Mouse (Mus musculus) MEL (cell line): ENCODE results near the gene Zic2. TPM values are rescaled to one million over a fixed set of nuclear protein-coding genes. Genes with fewer than 3 reads are reported as not detected.

Experiments
- DNase-seq: peaks from one replicate; pipeline ENCODE4 v3.0.0; 2011; ENCODE audit warnings: low read depth, low spot score
- H3K27ac ChIP-seq: 2 replicates; pipeline ENCODE4 v1.5.1; 2012; ENCODE audit warnings: low read depth, mild to moderate bottlenecking, control low read depth, low read length, moderate library complexity; ENCODE audit not compliant: control insufficient read depth
- H3K27me3 ChIP-seq, 2 experiments: fragments of 150-350 bp in 1 of 2; sonication (generic) in 1 of 2; 2 replicates each; pipeline ENCODE4 v1.6.1; 2012; ENCODE audit warnings: low read length in 2 of 2, mild to moderate bottlenecking in 2 of 2, improper control_type of control experiment in 1 of 2, moderate library complexity in 1 of 2; ENCODE audit not compliant: insufficient read depth in 2 of 2, control insufficient read depth in 1 of 2
- H3K36me3 ChIP-seq, 2 experiments: 2 replicates each; pipeline ENCODE4 v1.6.1; 2012 to 2014; ENCODE audit warnings: low read length in 2 of 2, improper control_type of control experiment in 1 of 2, inconsistent platforms in 1 of 2, mild to moderate bottlenecking in 1 of 2; ENCODE audit not compliant: insufficient read depth in 2 of 2, control insufficient read depth in 1 of 2
- H3K4me1 ChIP-seq, 2 experiments: fragments of 150-350 bp in 1 of 2; sonication (generic) in 1 of 2; 2 replicates each; pipeline ENCODE4 v1.6.1; 2012; ENCODE audit warnings: low read length in 2 of 2, improper control_type of control experiment in 1 of 2, mild to moderate bottlenecking in 1 of 2; ENCODE audit not compliant: insufficient read depth in 2 of 2, control insufficient read depth in 1 of 2
- H3K4me3 ChIP-seq, 2 experiments: fragments of 150-350 bp in 1 of 2; sonication (generic) in 1 of 2; 2 replicates each; pipeline ENCODE4 v1.5.1; 2012; ENCODE audit warnings: low read depth in 2 of 2, low read length in 2 of 2, mild to moderate bottlenecking in 2 of 2, moderate library complexity in 2 of 2, control low read depth in 1 of 2, improper control_type of control experiment in 1 of 2; ENCODE audit not compliant: control insufficient read depth in 1 of 2, insufficient read depth in 1 of 2
- H3K79me2 ChIP-seq: 2 replicates; pipeline ENCODE4 v1.6.1; 2012; ENCODE audit warnings: mild to moderate bottlenecking, low read length, moderate library complexity; ENCODE audit not compliant: control insufficient read depth, poor library complexity, insufficient read depth
- H3K9ac ChIP-seq: 2 replicates; pipeline ENCODE4 v1.6.1; 2012; ENCODE audit warnings: low read depth, mild to moderate bottlenecking, control low read depth, low read length, moderate library complexity; ENCODE audit not compliant: control insufficient read depth, poor library complexity, severe bottlenecking
- H3K9me3 ChIP-seq: fragments of 150-350 bp; sonication (generic); replicated peaks from 2 replicates; pipeline ENCODE4 v1.6.1; 2012; ENCODE audit warnings: mild to moderate bottlenecking, low read length, improper control_type of control experiment, moderate library complexity; ENCODE audit not compliant: insufficient read depth
- BHLHE40 ChIP-seq: IDR thresholded peaks from 2 replicates; pipeline ENCODE4 v1.6.1; 2012; ENCODE audit warnings: low read depth, mild to moderate bottlenecking, inconsistent platforms, low read length, improper control_type of control experiment, borderline replicate concordance
- CHD2 ChIP-seq: IDR thresholded peaks from 2 replicates; pipeline ENCODE4 v1.6.1; 2011; ENCODE audit warnings: low read length, improper control_type of control experiment
- CTCF ChIP-seq, 3 experiments: IDR thresholded peaks in 2 of 3; conservative IDR thresholded peaks in 1 of 3; 2 replicates each; pipeline ENCODE4 v1.5.1; 2011 to 2012; ENCODE audit warnings: low read length in 3 of 3, low read depth in 2 of 3, mild to moderate bottlenecking in 2 of 3, improper control_type of control experiment in 1 of 3, inconsistent platforms in 1 of 3, mixed read lengths in 1 of 3, moderate library complexity in 1 of 3; ENCODE audit not compliant: control insufficient read depth in 1 of 3, insufficient read depth in 1 of 3, poor library complexity in 1 of 3, severe bottlenecking in 1 of 3
- E2F4 ChIP-seq: IDR thresholded peaks from 2 replicates; pipeline ENCODE4 v1.6.1; 2011; ENCODE audit warnings: low read depth, low read length, improper control_type of control experiment, borderline replicate concordance
- ELF1 ChIP-seq: IDR thresholded peaks from 2 replicates; pipeline ENCODE4 v1.6.1; 2014; ENCODE audit warnings: low read depth, mild to moderate bottlenecking, inconsistent platforms, low read length, improper control_type of control experiment, moderate library complexity
- ETS1 ChIP-seq: IDR thresholded peaks from 2 replicates; pipeline ENCODE4 v1.6.1; 2012; ENCODE audit warnings: low read depth, mild to moderate bottlenecking, inconsistent platforms, low read length, improper control_type of control experiment, moderate library complexity
- GABPA ChIP-seq: IDR thresholded peaks from 2 replicates; pipeline ENCODE4 v1.6.1; 2012; ENCODE audit warnings: low read depth, mild to moderate bottlenecking, inconsistent platforms, low read length, improper control_type of control experiment, moderate library complexity
- GATA1 ChIP-seq: IDR thresholded peaks from 2 replicates; pipeline ENCODE4 v1.6.1; 2011; ENCODE audit warnings: low read depth, low read length, improper control_type of control experiment
- HCFC1 ChIP-seq: IDR thresholded peaks from 2 replicates; pipeline ENCODE4 v1.6.1; 2012; ENCODE audit warnings: low read depth, mild to moderate bottlenecking, inconsistent platforms, low read length, improper control_type of control experiment, moderate library complexity
- JUND ChIP-seq: IDR thresholded peaks from 2 replicates; pipeline ENCODE4 v1.6.1; 2011; ENCODE audit warnings: low read depth, mild to moderate bottlenecking, improper control_type of control experiment, low read length
- KAT2A ChIP-seq: conservative IDR thresholded peaks from 2 replicates; pipeline ENCODE4 v1.6.1; 2012; ENCODE audit warnings: low read depth, low read length, improper control_type of control experiment, inconsistent platforms
- MAFK ChIP-seq: IDR thresholded peaks from 2 replicates; pipeline ENCODE4 v1.6.1; 2011; ENCODE audit warnings: low read depth, mild to moderate bottlenecking, low read length, improper control_type of control experiment, borderline replicate concordance
- MAX ChIP-seq: IDR thresholded peaks from 2 replicates; pipeline ENCODE4 v1.6.1; 2011; ENCODE audit warnings: low read length, improper control_type of control experiment
- MAZ ChIP-seq: IDR thresholded peaks from 2 replicates; pipeline ENCODE4 v1.6.1; 2012; ENCODE audit warnings: low read depth, mild to moderate bottlenecking, inconsistent platforms, low read length, improper control_type of control experiment
- MEF2A ChIP-seq: IDR thresholded peaks from 2 replicates; pipeline ENCODE4 v1.6.1; 2014; ENCODE audit warnings: low read depth, mild to moderate bottlenecking, inconsistent platforms, low read length, improper control_type of control experiment; ENCODE audit not compliant: poor library complexity, insufficient replicate concordance, severe bottlenecking; ENCODE audit errors: extremely low read depth
- MXI1 ChIP-seq: IDR thresholded peaks from 2 replicates; pipeline ENCODE4 v1.6.1; 2011; ENCODE audit warnings: mild to moderate bottlenecking, low read depth, low read length, improper control_type of control experiment
- MYB ChIP-seq: IDR thresholded peaks from 2 replicates; pipeline ENCODE4 v1.6.1; 2011; ENCODE audit warnings: mild to moderate bottlenecking, low read depth, low read length, improper control_type of control experiment
- MYC ChIP-seq: IDR thresholded peaks from 2 replicates; pipeline ENCODE4 v1.6.1; 2011; ENCODE audit warnings: low read depth, mild to moderate bottlenecking, low read length, improper control_type of control experiment, moderate library complexity
- NELFE ChIP-seq: IDR thresholded peaks from 2 replicates; pipeline ENCODE4 v1.6.1; 2011; ENCODE audit warnings: low read depth, low read length, improper control_type of control experiment
- NRF1 ChIP-seq: IDR thresholded peaks from 2 replicates; pipeline ENCODE4 v1.6.1; 2014; ENCODE audit warnings: low read depth, mild to moderate bottlenecking, inconsistent platforms, low read length, improper control_type of control experiment, moderate library complexity; ENCODE audit not compliant: poor library complexity, insufficient read depth, severe bottlenecking
- POLR2A ChIP-seq, 2 experiments: IDR thresholded peaks; 2 replicates each; pipeline ENCODE4 v1.6.1; 2011 to 2012; ENCODE audit warnings: low read length in 2 of 2, mild to moderate bottlenecking in 2 of 2, control low read depth in 1 of 2, improper control_type of control experiment in 1 of 2, low read depth in 1 of 2, moderate library complexity in 1 of 2; ENCODE audit not compliant: control insufficient read depth in 1 of 2, insufficient read depth in 1 of 2, poor library complexity in 1 of 2
- POLR2AphosphoS2 ChIP-seq: IDR thresholded peaks from 2 replicates; pipeline ENCODE4 v1.6.1; 2011; ENCODE audit warnings: low read length, improper control_type of control experiment
- POLR2AphosphoS5 ChIP-seq: IDR thresholded peaks from 2 replicates; pipeline ENCODE4 v1.6.1; 2012; ENCODE audit warnings: low read depth, borderline replicate concordance, mild to moderate bottlenecking, inconsistent platforms, low read length, moderate library complexity, mixed read lengths
- RCOR1 ChIP-seq: IDR thresholded peaks from 2 replicates; pipeline ENCODE4 v1.6.1; 2012; ENCODE audit warnings: low read depth, mild to moderate bottlenecking, inconsistent platforms, low read length, improper control_type of control experiment
- SIN3A ChIP-seq: IDR thresholded peaks from 2 replicates; pipeline ENCODE4 v1.6.1; 2012; ENCODE audit warnings: low read length, improper control_type of control experiment, inconsistent platforms
- SMC3 ChIP-seq: IDR thresholded peaks from 2 replicates; pipeline ENCODE4 v1.6.1; 2011; ENCODE audit warnings: low read depth, low read length, improper control_type of control experiment
- TAL1 ChIP-seq: IDR thresholded peaks from 2 replicates; pipeline ENCODE4 v1.6.1; 2012; ENCODE audit warnings: mild to moderate bottlenecking, inconsistent platforms, low read length, moderate library complexity, mixed read lengths
- TBP ChIP-seq: IDR thresholded peaks from 2 replicates; pipeline ENCODE4 v1.8.0; 2011; ENCODE audit warnings: low read depth, low read length, improper control_type of control experiment
- UBTF ChIP-seq: IDR thresholded peaks from 2 replicates; pipeline ENCODE4 v1.6.1; 2012; ENCODE audit warnings: low read depth, mild to moderate bottlenecking, inconsistent platforms, low read length, improper control_type of control experiment, moderate library complexity, borderline replicate concordance; ENCODE audit not compliant: insufficient read depth
- USF1 ChIP-seq: IDR thresholded peaks from 2 replicates; pipeline ENCODE4 v1.6.1; 2014; ENCODE audit warnings: low read depth, mild to moderate bottlenecking, inconsistent platforms, low read length, improper control_type of control experiment, moderate library complexity
- USF2 ChIP-seq, 2 experiments: IDR thresholded peaks; 2 replicates each; pipeline ENCODE4 v1.6.1; 2011 to 2012; ENCODE audit warnings: improper control_type of control experiment in 2 of 2, low read length in 2 of 2, borderline replicate concordance in 1 of 2, inconsistent platforms in 1 of 2, low read depth in 1 of 2, mild to moderate bottlenecking in 1 of 2; ENCODE audit not compliant: insufficient read depth in 1 of 2
- ZC3H11A ChIP-seq: IDR thresholded peaks from 2 replicates; pipeline ENCODE4 v1.6.1; 2012; ENCODE audit warnings: low read depth, mild to moderate bottlenecking, inconsistent platforms, low read length, improper control_type of control experiment
- ZMIZ1 ChIP-seq: IDR thresholded peaks from 2 replicates; pipeline ENCODE4 v1.6.1; 2012; ENCODE audit warnings: low read depth, mild to moderate bottlenecking, inconsistent platforms, low read length, improper control_type of control experiment, moderate library complexity
- ZNF384 ChIP-seq: IDR thresholded peaks from 2 replicates; pipeline ENCODE4 v1.6.1; 2012; ENCODE audit warnings: low read depth, mild to moderate bottlenecking, inconsistent platforms, low read length, improper control_type of control experiment
- polyA plus RNA-seq, 2 experiments: library from polyadenylated mRNA; stranded (reverse) in 1 of 2; unstranded in 1 of 2; fragments of >175 nt in 1 of 2; fragments of >200 nt in 1 of 2; gene quantifications; 2 replicates each; pipeline versions ENCODE4 v1.2.1 to v1.2.4; 2012; ENCODE audit warnings: low replicate concordance in 2 of 2, low read depth in 1 of 2; ENCODE audit not compliant: insufficient read length in 2 of 2, insufficient read depth in 1 of 2, missing spikeins in 1 of 2
- total RNA-seq: library from RNA; depleted of rRNA; stranded (reverse); fragments of 300-350 nt; gene quantifications from 2 replicates; pipeline ENCODE4 v1.2.3, GENCODE M21; 2012

Gene Zic2
- total and polyA plus RNA-seq, 3 experiments = 1.1 TPM; not detected in 2

DNA sequence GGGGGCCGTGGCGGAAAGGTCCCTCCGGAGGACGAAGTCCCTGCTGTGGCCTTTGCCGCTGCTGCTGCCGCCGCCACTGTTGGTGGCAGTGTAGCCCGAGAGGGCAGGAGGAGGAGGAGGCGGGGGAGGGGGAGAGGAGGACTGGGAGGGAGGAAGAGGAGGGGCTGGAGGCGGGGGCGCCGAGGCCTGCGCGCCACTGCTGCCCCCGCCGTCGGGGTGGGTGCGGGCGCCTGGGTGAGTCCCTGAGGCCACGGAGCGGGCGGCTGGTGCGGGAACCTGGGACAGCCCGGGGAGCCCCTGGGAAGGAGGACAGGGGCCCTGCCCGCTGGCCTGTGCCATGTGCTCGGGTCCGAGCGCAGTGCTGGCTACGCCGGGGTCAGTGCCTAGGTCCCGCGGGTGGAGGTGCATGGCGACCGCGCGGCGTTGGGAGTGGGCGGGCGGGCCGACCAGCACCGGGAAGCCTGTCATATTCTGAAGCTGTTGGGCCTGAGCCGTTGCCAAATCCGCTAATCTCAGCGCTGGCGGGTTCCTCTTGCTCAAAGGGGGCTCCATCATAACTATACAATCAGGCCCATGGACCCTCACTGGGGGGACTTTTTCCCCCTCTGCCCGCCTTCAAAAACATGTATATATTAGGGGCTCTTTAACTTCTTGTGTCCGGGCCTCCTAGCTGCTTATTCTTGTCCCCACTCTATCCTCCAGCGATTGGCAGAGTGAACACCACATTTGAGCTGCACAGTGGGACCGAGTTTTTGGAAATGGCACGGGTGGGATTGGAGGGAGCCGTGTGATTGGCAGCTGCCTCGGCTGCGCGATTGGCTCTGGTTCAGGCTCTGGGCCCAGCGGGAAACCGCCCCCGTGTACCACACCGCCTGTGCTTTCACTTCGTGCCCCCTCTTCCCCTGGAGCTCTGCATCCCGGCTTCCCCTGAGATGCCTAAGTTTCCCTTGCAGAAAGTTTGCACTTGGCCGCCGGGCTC is 10.2 kb upstream of the Zic2 start, which contains the start of gene Zic5:
Zic5 (minus strand) TSS at position 915 of the 979 bp plus-strand sequence.
- no peaks in the 10 kb centered on the region for H3K9me3 ChIP-seq
- peak within 1 kb of the TSS; percentile 91 for H3K27ac ChIP-seq
- H3K27me3 ChIP-seq = no peaks in the 10 kb centered on the region
- peaks cover 46% of the 10 kb centered on the region for H3K79me2 ChIP-seq
- peak within 1 kb of the TSS; percentile 93 for H3K9ac ChIP-seq
- peaks cover 3 to 17% of the 10 kb centered on the region in 2 experiments; a peak in 3 of 4 replicates for H3K36me3 ChIP-seq
- peaks cover 13 to 14% of the 10 kb centered on the region in 2 experiments for H3K4me1 ChIP-seq
- peak; percentile 95 for DNase-seq
- H3K4me3 ChIP-seq = peak within 1 kb of the TSS; percentile 72 to 94
- TF ChIP-seq ELF1 (no peak), CTCF (IDR thresholded peaks at IDR 0.05 in 2 of 3, conservative IDR thresholded peaks at IDR 0.05 in 1 of 3; ENCODE audit: control insufficient read depth in 1 of 3, insufficient read depth in 1 of 3, low read depth in 2 of 3, low read length in 3 of 3, poor library complexity in 1 of 3, severe bottlenecking in 1 of 3) (peak in 2 of 3 experiments; percentile 1 to 20; a peak in 1 of 6 replicates), NRF1 (peak; percentile 47; the same call in 1 of the 2 replicates), MYB (no peak), MYC (0 out of 2 replicates have a peak, but pooled peaks have one; percentile 8), USF1 (peak; percentile 19; the same call in 1 of the 2 replicates), NELFE (peak; percentile 78), TAL1 (no peak), BHLHE40 (no peak), GABPA (no peak), POLR2A (IDR thresholded peaks at IDR 0.05; ENCODE audit: control insufficient read depth in 1 of 2, insufficient read depth in 1 of 2, low read depth in 1 of 2, low read length in 2 of 2, poor library complexity in 1 of 2) (peak; percentile 66 to 82), MXI1 (peak; percentile 22; the same call in 1 of the 2 replicates), SIN3A (peak; percentile 59), ZNF384 (no peak), MAZ (peak; percentile 98), ETS1 (0 out of 2 replicates have a peak, but pooled peaks have one; percentile 18), SMC3 (no peak; the same call in 1 of the 2 replicates), RCOR1 (no peak), USF2 (IDR thresholded peaks at IDR 0.05; ENCODE audit: borderline replicate concordance in 1 of 2, insufficient read depth in 1 of 2, low read depth in 1 of 2, low read length in 2 of 2) (no peak), JUND (no peak), KAT2A (no peak), CHD2 (no peak), MAX (peak; percentile 42), ZMIZ1 (peak; percentile 91), UBTF (peak; percentile 7; the same call in 1 of the 2 replicates), MEF2A (no peak), E2F4 (0 out of 2 replicates have a peak, but pooled peaks have one; percentile 19), HCFC1 (peak; percentile 57), TBP (peak; percentile 82), MAFK (no peak), GATA1 (no peak), POLR2AphosphoS2 (peak; percentile 60; the same call in 1 of the 2 replicates), ZC3H11A (no peak), POLR2AphosphoS5 (no peak)
